Mouse (Mus musculus): ENCODE data around the gene Polr2b. TPM values are rescaled to one million over a fixed set of nuclear protein-coding genes. Genes with fewer than 3 reads are reported as not detected.
A peak's percentile ranks its signal among the peaks of the same experiment; 100 is the strongest.

Polr2b gene
- polyA plus RNA-seq, 1 experiment from 2014 or later, result 46.0 TPM

- Histone ChIP-seq H3K9ac (no peak overlapping the region), H3K4me3 (no peak overlapping the region), H3K27ac (no peak overlapping the region), H3K27me3 (replicated peaks) (no peaks in the 10 kb centered on the region), H3K4me1 (peaks cover 22% of the 10 kb centered on the region; the same call in 1 of the 2 replicates), H3K4me2 (no peak overlapping the region), H3K9me3 (replicated peaks) (no peaks in the 10 kb centered on the region), H3K36me3 (no peaks in the 10 kb centered on the region)
- WGBS (ENCODE audit: insufficient replicate concordance), result 61% methylated on average over 5 of the region's 5 CpGs
- ATAC-seq, result no peak
These were observed 74.0 kb downstream of the Polr2b start for GRCm38 (mm10) chr5:77383799-77384554.

- Histone ChIP-seq H3K27me3 (replicated peaks) (no peaks in the 10 kb centered on the region), H3K9ac (no peak overlapping the region), H3K27ac (no peak overlapping the region), H3K9me3 (replicated peaks) (no peaks in the 10 kb centered on the region), H3K4me2 (0 out of 2 replicates have a peak overlapping the region, but pooled peaks have one; percentile 10), H3K4me3 (no peak overlapping the region), H3K36me3 (no peaks in the 10 kb centered on the region), H3K4me1 (peaks cover 22% of the 10 kb centered on the region; the same call in 1 of the 2 replicates)
- WGBS (ENCODE audit: insufficient replicate concordance), result 50% methylated on average over 9 of the region's 9 CpGs
- no peak for ATAC-seq
These were observed 74.8 kb downstream of the Polr2b start for GRCm38 (mm10) chr5:77384724-77385123.

- no peaks in the 10 kb centered on the region for H3K27me3 ChIP-seq (replicated peaks)
- no peak overlapping the region for H3K9ac ChIP-seq
- H3K9me3 ChIP-seq (replicated peaks), result no peaks in the 10 kb centered on the region
- ATAC-seq, result no peak
- H3K27ac ChIP-seq, result no peak overlapping the region
- H3K4me1 ChIP-seq, result peaks cover 22% of the 10 kb centered on the region; the same call in 1 of the 2 replicates
- WGBS (ENCODE audit: insufficient replicate concordance), result 66% methylated on average over 5 of the region's 5 CpGs
- no peaks in the 10 kb centered on the region for H3K36me3 ChIP-seq
- H3K4me3 ChIP-seq, result no peak overlapping the region
- no peak overlapping the region for H3K4me2 ChIP-seq
These were observed 75.3 kb downstream of the Polr2b start for GRCm38 (mm10) chr5:77385221-77385620.

- H3K9me3 ChIP-seq (replicated peaks), result no peaks in the 10 kb centered on the region
- H3K9ac ChIP-seq, result no peak overlapping the region
- no peaks in the 10 kb centered on the region for H3K27me3 ChIP-seq (replicated peaks)
- peaks cover 22% of the 10 kb centered on the region; the same call in 1 of the 2 replicates for H3K4me1 ChIP-seq
- H3K36me3 ChIP-seq, result no peaks in the 10 kb centered on the region
- no peak overlapping the region for H3K4me3 ChIP-seq
- H3K27ac ChIP-seq, result no peak overlapping the region
- 0 out of 2 replicates have a peak, but pooled peaks have one; percentile 3 for ATAC-seq
- 29% methylated on average over 6 of the region's 6 CpGs for WGBS (ENCODE audit: insufficient replicate concordance)
- H3K4me2 ChIP-seq, result no peak overlapping the region
These were observed 76.1 kb downstream of the Polr2b start for GRCm38 (mm10) chr5:77385900-77386595.

- H3K4me2 ChIP-seq, result no peak overlapping the region
- H3K4me3 ChIP-seq, result no peak overlapping the region
- H3K27ac ChIP-seq, result no peak overlapping the region
- H3K27me3 ChIP-seq (replicated peaks), result no peaks in the 10 kb centered on the region
- H3K9me3 ChIP-seq (replicated peaks), result no peaks in the 10 kb centered on the region
- no peaks in the 10 kb centered on the region for H3K36me3 ChIP-seq
- WGBS (ENCODE audit: insufficient replicate concordance), result 28% methylated on average over 10 of the region's 10 CpGs
- ATAC-seq, result 0 out of 2 replicates have a peak, but pooled peaks have one; percentile 30
- no peak overlapping the region for H3K9ac ChIP-seq
- peaks cover 22% of the 10 kb centered on the region; the same call in 1 of the 2 replicates for H3K4me1 ChIP-seq
These were observed 76.9 kb downstream of the Polr2b start for GRCm38 (mm10) chr5:77386596-77387413.

GRCm38 (mm10) chr5:77387414-77387704 lies 77.4 kb downstream of the Polr2b start:
- no peak overlapping the region for H3K9ac ChIP-seq
- H3K4me1 ChIP-seq, result peaks cover 22% of the 10 kb centered on the region; the same call in 1 of the 2 replicates
- no peak for ATAC-seq
- no peak overlapping the region for H3K4me2 ChIP-seq
- H3K27ac ChIP-seq, result no peak overlapping the region
- no peaks in the 10 kb centered on the region for H3K36me3 ChIP-seq
- no peaks in the 10 kb centered on the region for H3K27me3 ChIP-seq (replicated peaks)
- H3K4me3 ChIP-seq, result no peak overlapping the region
- WGBS (ENCODE audit: insufficient replicate concordance), result 65% methylated on average over 8 of the region's 8 CpGs
- H3K9me3 ChIP-seq (replicated peaks), result no peaks in the 10 kb centered on the region

- H3K36me3 ChIP-seq, result no peaks in the 10 kb centered on the region
- no peak overlapping the region for H3K27ac ChIP-seq
- H3K4me3 ChIP-seq, result no peak overlapping the region
- no peak for ATAC-seq
- WGBS (ENCODE audit: insufficient replicate concordance), result 55% methylated on average over 6 of the region's 6 CpGs
- peaks cover 22% of the 10 kb centered on the region; the same call in 1 of the 2 replicates for H3K4me1 ChIP-seq
- no peak overlapping the region for H3K4me2 ChIP-seq
- no peaks in the 10 kb centered on the region for H3K9me3 ChIP-seq (replicated peaks)
- H3K27me3 ChIP-seq (replicated peaks), result no peaks in the 10 kb centered on the region
- no peak overlapping the region for H3K9ac ChIP-seq
These were observed 78.4 kb downstream of the Polr2b start for GRCm38 (mm10) chr5:77388359-77388758.

GRCm38 (mm10) chr5:77390272-77390671 lies 80.3 kb downstream of the Polr2b start:
- WGBS (ENCODE audit: insufficient replicate concordance), result 68% methylated on average over 2 of the region's 2 CpGs
- no peaks in the 10 kb centered on the region for H3K9me3 ChIP-seq (replicated peaks)
- no peaks in the 10 kb centered on the region for H3K36me3 ChIP-seq
- H3K27me3 ChIP-seq (replicated peaks), result no peaks in the 10 kb centered on the region
- H3K9ac ChIP-seq, result no peak overlapping the region
- ATAC-seq, result no peak
- no peak overlapping the region for H3K27ac ChIP-seq
- no peak overlapping the region for H3K4me3 ChIP-seq
- H3K4me2 ChIP-seq, result no peak overlapping the region
- peaks cover 13% of the 10 kb centered on the region; the same call in 1 of the 2 replicates for H3K4me1 ChIP-seq

- H3K36me3 ChIP-seq, result no peaks in the 10 kb centered on the region
- no peaks in the 10 kb centered on the region for H3K27me3 ChIP-seq (replicated peaks)
- H3K4me3 ChIP-seq, result no peak overlapping the region
- ATAC-seq, result no peak
- WGBS (ENCODE audit: insufficient replicate concordance), result 77% methylated on average over 10 of the region's 10 CpGs
- H3K4me1 ChIP-seq, result no peaks in the 10 kb centered on the region; the same call in 1 of the 2 replicates
- H3K9ac ChIP-seq, result no peak overlapping the region
- H3K27ac ChIP-seq, result no peak overlapping the region
- no peak overlapping the region for H3K4me2 ChIP-seq
- no peaks in the 10 kb centered on the region for H3K9me3 ChIP-seq (replicated peaks)
These were observed 83.2 kb downstream of the Polr2b start for GRCm38 (mm10) chr5:77393094-77393619.

GRCm38 (mm10) chr5:77393990-77394618 lies 84.2 kb downstream of the Polr2b start:
- Histone ChIP-seq H3K4me1 (no peaks in the 10 kb centered on the region; the same call in 1 of the 2 replicates), H3K27ac (no peak overlapping the region), H3K9me3 (replicated peaks) (no peaks in the 10 kb centered on the region), H3K27me3 (replicated peaks) (no peaks in the 10 kb centered on the region), H3K9ac (no peak overlapping the region), H3K36me3 (no peaks in the 10 kb centered on the region), H3K4me3 (no peak overlapping the region), H3K4me2 (no peak overlapping the region)
- WGBS (ENCODE audit: insufficient replicate concordance), result 69% methylated on average over 9 of the region's 9 CpGs
- ATAC-seq, result no peak

GRCm38 (mm10) chr5:77398285-77399057 lies 88.5 kb downstream of the Polr2b start:
- 64% methylated on average over 14 of the region's 14 CpGs for WGBS (ENCODE audit: insufficient replicate concordance)
- no peaks in the 10 kb centered on the region for H3K4me1 ChIP-seq
- ATAC-seq, result no peak
- no peak overlapping the region for H3K27ac ChIP-seq
- no peaks in the 10 kb centered on the region for H3K9me3 ChIP-seq (replicated peaks)
- no peaks in the 10 kb centered on the region for H3K27me3 ChIP-seq (replicated peaks)
- H3K4me2 ChIP-seq, result no peak overlapping the region
- no peak overlapping the region for H3K9ac ChIP-seq
- H3K4me3 ChIP-seq, result no peak overlapping the region
- H3K36me3 ChIP-seq, result no peaks in the 10 kb centered on the region
